Mouse (Mus musculus) duodenum, adult 2 months (tissue): ENCODE measurements around the gene Gng11. TPM values are rescaled to one million over a fixed set of nuclear protein-coding genes. Genes with fewer than 3 reads are reported as not detected.

ENCODE experiments used
- polyA plus RNA-seq: library from polyadenylated mRNA; depleted of rRNA; stranded (reverse); fragments of >200 nt; gene quantifications from 2 replicates; pipeline ENCODE4 v1.2.3, GENCODE M21; 2012; ENCODE audit warnings: low replicate concordance; rRNA removed

The Gng11 gene
- 4.9 and 9.6 TPM in 2 replicates for polyA plus RNA-seq

GRCm38 (mm10) chr6:4003890-4004306 is at the start of gene Gng11:
TSS of gene Gng11 (plus strand) at chr6:4003904.

GRCm38 (mm10) chr6:3988750-3989149 is 15.0 kb upstream of the Gng11 start, which contains the start of gene Tfpi2:
TSS of gene Tfpi2 (minus strand) at chr6:3988919.

GRCm38 (mm10) chr6:3993492-3993891 is 10.2 kb upstream of the Gng11 start, which contains the start of gene Gngt1:
TSS of gene Gngt1 (plus strand) at chr6:3993792.

Other genes with a start within 250 kb of the Gng11 start
- gene Calcr, start 239.2 kb upstream of the Gng11 start, polyA plus RNA-seq: not detected in 2 replicates
- gene Tfpi2, start 15.0 kb upstream of the Gng11 start, polyA plus RNA-seq: 0.24 and 0.57 TPM in 2 replicates
- not detected in 2 replicates for gene Gngt1, start 10.1 kb upstream of the Gng11 start, polyA plus RNA-seq
- gene Bet1, start 83.1 kb downstream of the Gng11 start, polyA plus RNA-seq: 15.0 and 18.3 TPM in 2 replicates